Mouse (Mus musculus): ENCODE results near the gene Mpp6.

DNA sequence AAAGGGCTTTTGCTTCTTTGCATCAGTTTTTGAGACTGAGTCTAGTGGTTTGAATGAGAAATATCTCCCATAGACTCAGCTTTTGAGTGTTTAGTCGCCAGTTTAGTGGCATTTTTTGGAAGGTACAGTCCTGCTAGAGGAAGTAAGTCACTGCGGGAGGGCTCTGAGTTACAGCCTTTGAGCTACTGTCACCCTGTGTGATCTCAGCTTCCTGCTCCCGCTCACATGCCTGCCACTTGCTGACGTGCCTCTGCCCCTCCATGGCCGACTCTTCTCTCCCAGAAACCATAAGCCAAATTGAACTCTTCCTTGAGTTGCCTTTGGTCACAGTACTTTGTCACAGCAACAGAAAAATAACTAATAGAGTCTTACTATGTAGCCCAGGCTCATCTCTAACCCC is 112.9 kb downstream of the Mpp6 start:
- TF ChIP-seq CTCF (IDR thresholded peaks at IDR 0.05; ENCODE audit: low read depth), result no peak
- no peak for TF ChIP-seq EP300 (IDR thresholded peaks at IDR 0.05; ENCODE audit: low read depth)

All from liver, postnatal 0 days (tissue).